Mouse (Mus musculus): ENCODE results near the gene Rab6b. TPM values are rescaled to one million over a fixed set of nuclear protein-coding genes. Genes with fewer than 3 reads are reported as not detected.

Gene Rab6b
- total RNA-seq (2014; rRNA removed) (0.37 and 0.74 TPM in 2 replicates), polyA plus RNA-seq (2012; rRNA removed) (0.02 and 0.25 TPM in 2 replicates)

- DNase-seq (ENCODE audit: extremely low read depth, low read depth, low spot score), result no peak
- no peak within 1 kb of the TSS for H3K27ac ChIP-seq (replicated peaks; ENCODE audit: insufficient read depth, low read depth, low read length)
- 1% methylated on average over 75 of the region's 81 CpGs for WGBS
- H3K79me2 ChIP-seq (ENCODE audit: control insufficient read depth, insufficient read depth, low read length), result no peaks in the 10 kb centered on the region
- H3K4me3 ChIP-seq (ENCODE audit: insufficient read depth, low read depth, low read length), result peak within 1 kb of the TSS; percentile 54
- H3K36me3 ChIP-seq (ENCODE audit: control insufficient read depth, insufficient read depth, low read length), result no peaks in the 10 kb centered on the region
- peaks cover 4% of the 10 kb centered on the region for H3K27me3 ChIP-seq (ENCODE audit: control insufficient read depth, insufficient read depth, low read length)
- no peak for TF ChIP-seq CTCF (IDR thresholded peaks at IDR 0.05; ENCODE audit: low read depth, low read length)
- no peaks in the 10 kb centered on the region; the same call in 1 of the 2 replicates for H3K4me1 ChIP-seq (ENCODE audit: control insufficient read depth, insufficient read depth, low read length)
- H3K9ac ChIP-seq (ENCODE audit: low read depth, low read length), result peak within 1 kb of the TSS; percentile 82
These were observed at the start of gene Rab6b for GRCm38 (mm10) chr9:103111621-103112470. Gene Rab6b (plus strand): TSS chr9:103111787.

GRCm38 (mm10) chr9:103063591-103063990, 48.0 kb upstream of the Rab6b start:
- Histone ChIP-seq H3K79me2 (ENCODE audit: control insufficient read depth, insufficient read depth, low read length) (no peaks in the 10 kb centered on the region), H3K27me3 (ENCODE audit: control insufficient read depth, insufficient read depth, low read length) (no peaks in the 10 kb centered on the region), H3K36me3 (ENCODE audit: control insufficient read depth, insufficient read depth, low read length) (no peaks in the 10 kb centered on the region), H3K27ac (replicated peaks; ENCODE audit: insufficient read depth, low read depth, low read length) (no peak overlapping the region), H3K9ac (ENCODE audit: low read depth, low read length) (no peak overlapping the region), H3K4me3 (ENCODE audit: insufficient read depth, low read depth, low read length) (no peak overlapping the region), H3K4me1 (ENCODE audit: control insufficient read depth, insufficient read depth, low read length) (no peaks in the 10 kb centered on the region)
- no peak for TF ChIP-seq POLR2A (IDR thresholded peaks at IDR 0.05; ENCODE audit: extremely low read depth, insufficient read depth, low read length)
- no peak for TF ChIP-seq CTCF (IDR thresholded peaks at IDR 0.05; ENCODE audit: low read depth, low read length)
- peak; percentile 72 for DNase-seq (ENCODE audit: extremely low read depth, low read depth, low spot score)
- WGBS, result 75% methylated on average over 6 of the region's 6 CpGs

- peaks cover 2% of the 10 kb centered on the region; the same call in 1 of the 2 replicates for H3K36me3 ChIP-seq (ENCODE audit: control insufficient read depth, insufficient read depth, low read length)
- DNase-seq (ENCODE audit: extremely low read depth, low read depth, low spot score), result peak; percentile 63
- no peaks in the 10 kb centered on the region for H3K79me2 ChIP-seq (ENCODE audit: control insufficient read depth, insufficient read depth, low read length)
- TF ChIP-seq POLR2A (IDR thresholded peaks at IDR 0.05; ENCODE audit: extremely low read depth, insufficient read depth, low read length), result no peak
- no peak for TF ChIP-seq CTCF (IDR thresholded peaks at IDR 0.05; ENCODE audit: low read depth, low read length)
- 80% methylated on average over 8 of the region's 8 CpGs for WGBS
- H3K4me3 ChIP-seq (ENCODE audit: insufficient read depth, low read depth, low read length), result no peak overlapping the region
- H3K4me1 ChIP-seq (ENCODE audit: control insufficient read depth, insufficient read depth, low read length), result no peaks in the 10 kb centered on the region
- H3K27me3 ChIP-seq (ENCODE audit: control insufficient read depth, insufficient read depth, low read length), result no peaks in the 10 kb centered on the region
- H3K27ac ChIP-seq (replicated peaks; ENCODE audit: insufficient read depth, low read depth, low read length), result no peak overlapping the region
- no peak overlapping the region for H3K9ac ChIP-seq (ENCODE audit: low read depth, low read length)
These were observed 44.7 kb upstream of the Rab6b start for GRCm38 (mm10) chr9:103066845-103067244.

DNA sequence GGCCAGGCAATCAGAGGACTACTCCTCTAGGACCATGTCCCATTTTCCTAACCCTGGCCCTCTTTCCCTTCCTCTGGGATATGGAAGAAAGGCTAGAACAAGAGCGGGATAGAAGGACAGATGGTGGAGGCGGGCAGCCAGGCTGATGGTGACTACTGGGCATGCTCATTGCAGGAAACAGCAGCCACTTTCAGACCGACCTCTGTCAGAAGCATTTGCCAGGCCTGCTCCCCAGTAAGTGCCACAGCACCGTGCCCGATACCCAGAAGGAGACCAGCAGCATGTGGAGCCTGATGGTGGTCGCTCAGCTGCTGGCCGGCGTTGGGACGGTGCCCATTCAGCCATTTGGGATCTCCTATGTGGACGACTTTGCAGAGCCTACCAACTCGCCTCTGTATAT, 43.9 kb upstream of the Rab6b start:
- Histone ChIP-seq H3K4me3 (ENCODE audit: insufficient read depth, low read depth, low read length) (no peak overlapping the region), H3K36me3 (ENCODE audit: control insufficient read depth, insufficient read depth, low read length) (peaks cover 2% of the 10 kb centered on the region; the same call in 1 of the 2 replicates), H3K27me3 (ENCODE audit: control insufficient read depth, insufficient read depth, low read length) (no peaks in the 10 kb centered on the region), H3K4me1 (ENCODE audit: control insufficient read depth, insufficient read depth, low read length) (no peaks in the 10 kb centered on the region), H3K9ac (ENCODE audit: low read depth, low read length) (no peak overlapping the region), H3K27ac (replicated peaks; ENCODE audit: insufficient read depth, low read depth, low read length) (no peak overlapping the region), H3K79me2 (ENCODE audit: control insufficient read depth, insufficient read depth, low read length) (no peaks in the 10 kb centered on the region)
- DNase-seq (ENCODE audit: extremely low read depth, low read depth, low spot score), result no peak
- 95% methylated on average over 11 of the region's 11 CpGs for WGBS
- TF ChIP-seq POLR2A (IDR thresholded peaks at IDR 0.05; ENCODE audit: extremely low read depth, insufficient read depth, low read length) (no peak), CTCF (IDR thresholded peaks at IDR 0.05; ENCODE audit: low read depth, low read length) (no peak)

- 92% methylated on average over 8 of the region's 8 CpGs for WGBS
- Histone ChIP-seq H3K27ac (replicated peaks; ENCODE audit: insufficient read depth, low read depth, low read length) (no peak overlapping the region), H3K4me1 (ENCODE audit: control insufficient read depth, insufficient read depth, low read length) (no peaks in the 10 kb centered on the region), H3K36me3 (ENCODE audit: control insufficient read depth, insufficient read depth, low read length) (peaks cover 2% of the 10 kb centered on the region; the same call in 1 of the 2 replicates), H3K9ac (ENCODE audit: low read depth, low read length) (no peak overlapping the region), H3K4me3 (ENCODE audit: insufficient read depth, low read depth, low read length) (no peak overlapping the region), H3K27me3 (ENCODE audit: control insufficient read depth, insufficient read depth, low read length) (no peaks in the 10 kb centered on the region), H3K79me2 (ENCODE audit: control insufficient read depth, insufficient read depth, low read length) (no peaks in the 10 kb centered on the region)
- TF ChIP-seq POLR2A (IDR thresholded peaks at IDR 0.05; ENCODE audit: extremely low read depth, insufficient read depth, low read length), result no peak
- TF ChIP-seq CTCF (IDR thresholded peaks at IDR 0.05; ENCODE audit: low read depth, low read length), result no peak
- no peak for DNase-seq (ENCODE audit: extremely low read depth, low read depth, low spot score)
These were observed 42.8 kb upstream of the Rab6b start for GRCm38 (mm10) chr9:103068769-103069168.
